Mouse (Mus musculus) CH12.LX (cell line): ENCODE results near the gene Pamr1. TPM values are rescaled to one million over a fixed set of nuclear protein-coding genes. Genes with fewer than 3 reads are reported as not detected.

Source experiments
- DNase-seq: peaks from one replicate; pipeline ENCODE4 v3.0.0-alpha.2; 2013; ENCODE audit errors: extremely low read depth
- H3K27ac ChIP-seq: 2 replicates; pipeline ENCODE4 v1.5.1; 2012; ENCODE audit warnings: low read depth, mild to moderate bottlenecking, control low read depth, moderate library complexity; ENCODE audit not compliant: insufficient read depth
- H3K27me3 ChIP-seq: replicated peaks from 2 replicates; pipeline ENCODE3; 2012; ENCODE audit warnings: inconsistent platforms
- H3K36me3 ChIP-seq, 2 experiments: replicated peaks in 1 of 2; 2 replicates each; pipeline versions ENCODE3 to v1.6.1; 2012; ENCODE audit warnings: inconsistent platforms in 1 of 2, low read length in 1 of 2, mild to moderate bottlenecking in 1 of 2, mixed read lengths in 1 of 2, moderate library complexity in 1 of 2; ENCODE audit not compliant: control insufficient read depth in 1 of 2, insufficient read depth in 1 of 2
- H3K4me1 ChIP-seq, 2 experiments: 2 replicates each; pipeline ENCODE4 v1.6.1; 2012; ENCODE audit warnings: inconsistent platforms in 1 of 2, moderate library complexity in 1 of 2; ENCODE audit not compliant: insufficient read depth in 2 of 2, control insufficient read depth in 1 of 2
- H3K4me2 ChIP-seq: 2 replicates; pipeline ENCODE4 v1.6.1; 2012; ENCODE audit warnings: low read depth, mild to moderate bottlenecking, control low read depth; ENCODE audit not compliant: poor library complexity, insufficient read depth, severe bottlenecking
- H3K4me3 ChIP-seq, 3 experiments: fragments of 150-350 bp in 1 of 3; sonication (generic) in 1 of 3; replicated peaks in 1 of 3; 2 replicates each; pipeline versions ENCODE3 to v1.5.1; 2011 to 2012; ENCODE audit warnings: low read depth in 2 of 3, low read length in 2 of 3, mild to moderate bottlenecking in 2 of 3, moderate library complexity in 2 of 3, control low read depth in 1 of 3, improper control_type of control experiment in 1 of 3, inconsistent platforms in 1 of 3, mixed read lengths in 1 of 3; ENCODE audit not compliant: poor library complexity in 1 of 3
- H3K79me2 ChIP-seq: replicated peaks from 2 replicates; pipeline ENCODE4 v1.6.1; 2012; ENCODE audit warnings: mild to moderate bottlenecking, moderate library complexity; ENCODE audit not compliant: control insufficient read depth, poor library complexity, insufficient read depth, severe bottlenecking; ENCODE audit errors: extremely low read depth
- H3K9ac ChIP-seq: 2 replicates; pipeline ENCODE4 v1.6.1; 2012; ENCODE audit warnings: low read depth, mild to moderate bottlenecking, control low read depth, moderate library complexity; ENCODE audit not compliant: insufficient read depth
- H3K9me3 ChIP-seq: replicated peaks from 2 replicates; pipeline ENCODE3; 2012; ENCODE audit warnings: low read length, inconsistent platforms, mixed read lengths
- CTCF ChIP-seq, 2 experiments: IDR thresholded peaks in 1 of 2; conservative IDR thresholded peaks in 1 of 2; 2 replicates each; pipeline ENCODE4 v1.5.1; 2011 to 2012; ENCODE audit warnings: low read depth in 2 of 2, low read length in 2 of 2, improper control_type of control experiment in 1 of 2, inconsistent platforms in 1 of 2, mild to moderate bottlenecking in 1 of 2, moderate library complexity in 1 of 2
- E2F4 ChIP-seq: IDR thresholded peaks from 2 replicates; pipeline ENCODE4 v1.6.1; 2011; ENCODE audit warnings: low read depth, low read length, improper control_type of control experiment; ENCODE audit not compliant: insufficient replicate concordance
- ELF1 ChIP-seq: IDR thresholded peaks from 2 replicates; pipeline ENCODE4 v1.6.1; 2014; ENCODE audit warnings: low read depth, mild to moderate bottlenecking, inconsistent platforms, low read length, improper control_type of control experiment
- EP300 ChIP-seq: IDR thresholded peaks from 2 replicates; pipeline ENCODE4 v1.6.1; 2011; ENCODE audit warnings: low read length, improper control_type of control experiment
- HCFC1 ChIP-seq: IDR thresholded peaks from 2 replicates; pipeline ENCODE4 v1.6.1; 2012; ENCODE audit warnings: low read depth, mild to moderate bottlenecking, inconsistent platforms, low read length, improper control_type of control experiment
- IRF4 ChIP-seq: IDR thresholded peaks from 2 replicates; pipeline ENCODE4 v1.6.1; 2014; ENCODE audit warnings: low read depth, mild to moderate bottlenecking, inconsistent platforms, low read length, improper control_type of control experiment
- JUND ChIP-seq: conservative IDR thresholded peaks from 2 replicates; pipeline ENCODE4 v1.6.1; 2011; ENCODE audit warnings: low read depth, low read length, improper control_type of control experiment
- KAT2A ChIP-seq: IDR thresholded peaks from 2 replicates; pipeline ENCODE4 v1.6.1; 2012; ENCODE audit warnings: low read length, improper control_type of control experiment, inconsistent platforms; ENCODE audit not compliant: insufficient replicate concordance
- MAFK ChIP-seq: IDR thresholded peaks from 2 replicates; pipeline ENCODE4 v1.6.1; 2011; ENCODE audit warnings: low read length, improper control_type of control experiment; ENCODE audit not compliant: insufficient replicate concordance
- MEF2A ChIP-seq: IDR thresholded peaks from 2 replicates; pipeline ENCODE4 v1.6.1; 2014; ENCODE audit warnings: low read depth, mild to moderate bottlenecking, inconsistent platforms, low read length, improper control_type of control experiment, borderline replicate concordance
- MYC ChIP-seq: IDR thresholded peaks from 2 replicates; pipeline ENCODE4 v1.6.1; 2011; ENCODE audit warnings: low read depth, mild to moderate bottlenecking, improper control_type of control experiment, low read length
- NELFE ChIP-seq: IDR thresholded peaks from 2 replicates; pipeline ENCODE4 v1.6.1; 2011; ENCODE audit warnings: low read depth, low read length, improper control_type of control experiment
- NRF1 ChIP-seq: IDR thresholded peaks from 2 replicates; pipeline ENCODE4 v1.6.1; 2014; ENCODE audit warnings: low read depth, mild to moderate bottlenecking, inconsistent platforms, low read length, improper control_type of control experiment, moderate library complexity
- POLR2A ChIP-seq: IDR thresholded peaks from 2 replicates; pipeline ENCODE4 v1.6.1; 2011; ENCODE audit warnings: low read depth, mild to moderate bottlenecking, improper control_type of control experiment, low read length
- RAD21 ChIP-seq: IDR thresholded peaks from 2 replicates; pipeline ENCODE4 v1.6.1; 2011; ENCODE audit warnings: low read depth, mild to moderate bottlenecking, low read length, improper control_type of control experiment, moderate library complexity
- UBTF ChIP-seq: IDR thresholded peaks from 2 replicates; pipeline ENCODE4 v1.6.1; 2012; ENCODE audit warnings: low read depth, mild to moderate bottlenecking, inconsistent platforms, low read length, improper control_type of control experiment, moderate library complexity
- USF1 ChIP-seq: IDR thresholded peaks from 2 replicates; pipeline ENCODE4 v1.6.1; 2014; ENCODE audit warnings: low read depth, mild to moderate bottlenecking, inconsistent platforms, low read length, improper control_type of control experiment
- USF2 ChIP-seq: conservative IDR thresholded peaks from 2 replicates; pipeline ENCODE4 v1.6.1; 2011; ENCODE audit warnings: low read depth, low read length, improper control_type of control experiment
- dilution Hi-C: fragments of 300-500 bp; cut with MboI; formaldehyde crosslinking; loops from 2 replicates; pipeline ENCODE4 v1.14.3; 2020; ENCODE audit warnings: low sequenced_read_pairs; ENCODE audit not compliant: extremely low pct_unique_long_range_greater_than_20kb, extremely low pct_ligation_motif_present
- in situ Hi-C: fragments of 300-500 bp; cut with MboI; formaldehyde crosslinking; loops from 3 replicates; pipeline ENCODE4 v1.14.3; 2019; ENCODE audit warnings: low sequenced_read_pairs, low pct_ligation_motif_present, low pct_unique_long_range_greater_than_20kb, mixed read lengths
- polyA plus RNA-seq: library from polyadenylated mRNA; unstranded; fragments of >175 nt; gene quantifications from 2 replicates; pipeline ENCODE4 v1.2.1, GENCODE M21; 2012; ENCODE audit warnings: low read depth; ENCODE audit not compliant: insufficient read length
- total RNA-seq, 2 experiments: library from RNA; depleted of rRNA; stranded (reverse); fragments of 300-350 nt in 1 of 2; fragments of >200 nt in 1 of 2; gene quantifications; 2 replicates each; pipeline ENCODE4 v1.2.3; 2012 to 2014

Pamr1 gene
- total and polyA plus RNA-seq, 3 experiments: 0.08 to 0.28 (median 0.24) TPM

DNA sequence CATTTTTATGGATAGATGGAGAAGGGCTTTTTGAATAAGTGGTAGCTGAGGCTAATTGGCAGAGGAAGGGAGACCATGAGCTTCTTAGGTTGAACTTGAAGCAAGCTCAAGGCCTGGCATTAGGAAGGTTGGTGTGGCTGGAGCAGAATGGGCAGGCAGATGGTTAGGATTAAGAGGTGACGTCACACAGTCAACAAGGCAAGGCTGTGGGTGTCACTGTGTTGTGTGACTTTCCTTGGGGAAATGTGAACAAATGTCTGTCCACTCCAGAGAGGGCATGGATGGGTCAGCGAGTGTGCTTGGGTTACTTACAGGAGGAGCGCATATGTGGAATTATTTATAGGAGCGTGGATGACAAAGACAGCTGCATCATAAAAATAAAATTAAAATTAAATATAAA lies 50.7 kb downstream of the Pamr1 start:
- in situ Hi-C loops: no loop called here
- Histone ChIP-seq H3K4me1 (peaks cover 0 to 3% of the 10 kb centered on the region in 2 experiments; a peak in 1 of 4 replicates), H3K27me3 (no peaks in the 10 kb centered on the region), H3K4me2 (no peak overlapping the region), H3K79me2 (no peaks in the 10 kb centered on the region), H3K27ac (no peak overlapping the region), H3K4me3 (no peak overlapping the region), H3K9ac (no peak overlapping the region), H3K36me3 (no peaks in the 10 kb centered on the region), H3K9me3 (no peaks in the 10 kb centered on the region)
- no peak for TF ChIP-seq USF1
- no peak for TF ChIP-seq UBTF
- TF ChIP-seq E2F4: no peak
- TF ChIP-seq RAD21: no peak
- no peak for TF ChIP-seq POLR2A
- no peak for TF ChIP-seq NRF1
- no peak for TF ChIP-seq MAFK
- TF ChIP-seq JUND: no peak
- TF ChIP-seq EP300: no peak
- no peak for TF ChIP-seq CTCF (conservative IDR thresholded peaks at IDR 0.05 in 1 of 2, IDR thresholded peaks at IDR 0.05 in 1 of 2; ENCODE audit: low read depth in 2 of 2, low read length in 2 of 2)
- no peak for TF ChIP-seq KAT2A
- no peak for TF ChIP-seq MEF2A
- no peak for TF ChIP-seq MYC
- no peak for TF ChIP-seq ELF1
- no peak for TF ChIP-seq NELFE
- no peak for TF ChIP-seq IRF4
- TF ChIP-seq HCFC1: no peak
- DNase-seq: no peak
- dilution Hi-C loops: no loop called here

DNA sequence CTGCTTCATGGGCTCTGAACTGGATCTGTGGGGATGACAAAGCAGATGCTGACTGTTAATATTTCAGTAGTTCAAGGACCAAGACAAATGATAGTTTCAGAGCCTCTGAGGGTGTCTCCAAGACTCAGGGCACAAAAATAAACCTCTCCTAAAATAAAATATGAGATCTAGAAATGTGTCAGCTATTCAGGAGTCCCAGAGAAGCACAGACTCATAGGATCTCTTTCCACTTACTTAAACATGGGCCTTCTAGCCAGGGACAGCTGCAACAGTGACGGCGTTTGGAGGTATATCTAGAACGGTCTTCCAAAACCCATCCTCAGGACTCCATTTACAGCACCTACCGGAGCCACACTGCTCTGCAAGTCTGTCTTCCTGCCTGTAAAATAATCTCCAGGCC lies 60.7 kb downstream of the Pamr1 start:
- Histone ChIP-seq H3K4me1 (peaks cover 0 to 5% of the 10 kb centered on the region in 2 experiments; a peak in 1 of 4 replicates), H3K4me3 (no peak overlapping the region)
- TF ChIP-seq UBTF (no peak), JUND (no peak), EP300 (no peak), USF2 (no peak)

More for the DNA sequence above, 60.7 kb downstream of the Pamr1 start:
- H3K27ac ChIP-seq: no peak overlapping the region
- in situ Hi-C loops: no loop called here
- H3K9me3 ChIP-seq: no peaks in the 10 kb centered on the region
- dilution Hi-C loops: no loop called here
- H3K9ac ChIP-seq: no peak overlapping the region
- DNase-seq: no peak
- no peak overlapping the region for H3K4me2 ChIP-seq
- H3K27me3 ChIP-seq: no peaks in the 10 kb centered on the region
- no peaks in the 10 kb centered on the region for H3K79me2 ChIP-seq
- H3K36me3 ChIP-seq: no peaks in the 10 kb centered on the region
